Mouse (Mus musculus): ENCODE results near the gene Atp2b1. TPM values are rescaled to one million over a fixed set of nuclear protein-coding genes. Genes with fewer than 3 reads are reported as not detected.

Atp2b1 gene
- polyA plus RNA-seq, 1 experiment from 2014 or later: 103 TPM

DNA sequence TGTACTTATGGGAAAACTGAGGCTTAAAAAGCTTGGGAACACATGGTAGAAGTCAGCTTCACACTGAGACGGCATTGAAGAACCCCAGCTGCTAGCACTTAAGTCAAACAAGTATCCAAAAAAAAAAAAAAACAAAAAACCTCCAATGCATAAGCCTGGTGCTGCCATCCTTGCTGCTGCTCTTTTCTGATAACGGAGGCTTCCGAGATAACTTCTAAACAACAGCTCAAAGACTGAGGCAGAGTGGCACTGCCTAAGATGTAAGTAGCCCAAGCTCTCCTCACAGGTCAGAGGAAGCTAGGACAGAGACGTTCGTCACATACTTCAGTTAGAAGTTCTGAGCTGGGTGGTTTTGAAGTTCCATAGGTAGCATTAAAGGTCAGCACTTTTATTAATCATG is 113.3 kb downstream of the Atp2b1 start:
- Histone ChIP-seq H3K4me3 (ENCODE audit: low read depth, low read length) (no peak overlapping the region), H3K4me2 (ENCODE audit: low read length) (no peak overlapping the region), H3K27me3 (replicated peaks; ENCODE audit: control insufficient read depth, insufficient read depth, low read length) (no peaks in the 10 kb centered on the region), H3K36me3 (ENCODE audit: control insufficient read depth, insufficient read depth, low read length) (peaks cover 8% of the 10 kb centered on the region; the same call in 1 of the 2 replicates), H3K27ac (ENCODE audit: low read depth, low read length) (no peak overlapping the region), H3K9me3 (replicated peaks; ENCODE audit: control insufficient read depth, low read length) (no peaks in the 10 kb centered on the region), H3K4me1 (ENCODE audit: control insufficient read depth, insufficient read depth, low read length) (no peaks in the 10 kb centered on the region), H3K9ac (ENCODE audit: low read length) (no peak overlapping the region)
- no peak for ATAC-seq
- no peak for DNase-seq (ENCODE audit: low spot score)
- WGBS: 93% methylated on average over 5 of the region's 5 CpGs

DNA sequence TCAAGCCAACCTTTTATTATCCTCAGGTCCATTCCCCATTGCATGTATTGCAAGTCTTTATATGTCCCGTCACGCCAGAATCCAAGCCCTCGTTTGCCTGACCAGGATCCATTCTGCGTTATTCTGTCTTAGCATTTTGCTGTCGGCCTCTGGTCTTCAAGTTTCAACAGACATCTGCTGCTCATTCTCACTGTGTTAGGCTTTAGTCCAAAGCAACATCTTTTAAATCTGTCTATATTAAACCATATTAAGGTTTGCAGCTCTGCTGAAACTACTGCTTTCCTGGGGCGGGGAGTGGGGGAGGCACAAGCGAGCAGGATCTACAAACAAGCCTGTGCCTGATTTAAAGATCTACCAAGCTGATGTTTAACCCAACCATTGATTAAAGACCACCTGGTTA is 115.6 kb downstream of the Atp2b1 start:
- 91% methylated on average over 7 of the region's 7 CpGs for WGBS

DNA sequence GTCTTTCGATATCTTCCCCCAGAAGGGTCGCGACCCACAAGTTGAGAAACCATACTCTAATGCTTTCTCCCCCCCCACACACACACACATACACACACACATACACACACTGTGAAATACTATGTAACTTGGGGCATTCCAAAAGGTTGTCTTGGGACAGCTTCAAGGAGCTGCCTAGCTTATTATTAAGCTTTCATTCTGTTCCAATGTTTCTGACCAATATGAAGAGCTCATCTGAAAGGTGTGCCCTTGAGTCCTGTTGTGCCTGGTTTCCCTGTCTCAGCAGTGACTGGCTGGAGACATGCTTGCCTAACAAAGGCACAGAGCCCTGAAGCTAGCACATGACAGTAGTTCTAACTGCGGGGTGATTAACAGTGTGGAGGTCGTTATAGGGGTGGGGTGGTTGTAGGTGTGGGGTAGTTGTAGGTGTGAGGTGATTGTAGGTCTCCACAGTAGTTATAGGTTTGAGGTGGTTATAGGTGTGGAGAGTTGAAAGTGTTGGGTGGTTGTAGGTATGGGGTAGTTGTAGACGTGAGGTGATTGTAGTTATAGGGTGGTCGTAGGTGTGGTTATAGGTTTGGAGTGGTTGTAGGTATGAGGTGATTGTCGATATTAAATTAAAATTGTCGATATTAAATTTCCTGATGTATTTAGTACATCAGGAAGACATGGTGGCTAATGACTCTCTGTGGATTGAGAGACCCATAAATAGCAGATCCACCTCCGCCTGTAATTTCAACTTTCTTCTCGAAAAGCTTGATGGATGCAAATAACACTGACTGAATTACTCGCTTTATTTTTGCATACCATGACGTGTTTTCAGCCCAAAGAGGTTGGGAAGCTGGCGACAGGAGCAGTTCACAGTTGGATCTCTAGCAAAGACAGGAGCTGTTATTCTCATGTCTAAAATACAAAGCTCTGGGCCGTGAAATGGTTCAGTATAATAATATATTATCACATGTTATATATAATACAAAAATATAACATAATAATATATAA is 119.9 kb downstream of the Atp2b1 start:
- Histone ChIP-seq H3K9me3 (replicated peaks; ENCODE audit: control insufficient read depth, low read length) (no peaks in the 10 kb centered on the region), H3K4me1 (ENCODE audit: control insufficient read depth, insufficient read depth, low read length) (no peaks in the 10 kb centered on the region), H3K4me3 (ENCODE audit: low read depth, low read length) (no peak overlapping the region), H3K4me2 (ENCODE audit: low read length) (no peak overlapping the region), H3K27ac (ENCODE audit: low read depth, low read length) (no peak overlapping the region), H3K27me3 (replicated peaks; ENCODE audit: control insufficient read depth, insufficient read depth, low read length) (no peaks in the 10 kb centered on the region), H3K9ac (ENCODE audit: low read length) (no peak overlapping the region), H3K36me3 (ENCODE audit: control insufficient read depth, insufficient read depth, low read length) (no peaks in the 10 kb centered on the region)
- ATAC-seq (no peak), DNase-seq (ENCODE audit: low spot score) (no peak)
- 91% methylated on average over 15 of the region's 15 CpGs for WGBS

More for the DNA sequence above, 115.6 kb downstream of the Atp2b1 start:
- ATAC-seq (no peak), DNase-seq (ENCODE audit: low spot score) (no peak)
- H3K9ac ChIP-seq (ENCODE audit: low read length): no peak overlapping the region
- no peak overlapping the region for H3K4me3 ChIP-seq (ENCODE audit: low read depth, low read length)
- H3K27me3 ChIP-seq (replicated peaks; ENCODE audit: control insufficient read depth, insufficient read depth, low read length): no peaks in the 10 kb centered on the region
- H3K4me1 ChIP-seq (ENCODE audit: control insufficient read depth, insufficient read depth, low read length): no peaks in the 10 kb centered on the region
- H3K27ac ChIP-seq (ENCODE audit: low read depth, low read length): no peak overlapping the region
- peaks cover 6% of the 10 kb centered on the region; the same call in 1 of the 2 replicates for H3K36me3 ChIP-seq (ENCODE audit: control insufficient read depth, insufficient read depth, low read length)
- no peaks in the 10 kb centered on the region for H3K9me3 ChIP-seq (replicated peaks; ENCODE audit: control insufficient read depth, low read length)
- H3K4me2 ChIP-seq (ENCODE audit: low read length): no peak overlapping the region

DNA sequence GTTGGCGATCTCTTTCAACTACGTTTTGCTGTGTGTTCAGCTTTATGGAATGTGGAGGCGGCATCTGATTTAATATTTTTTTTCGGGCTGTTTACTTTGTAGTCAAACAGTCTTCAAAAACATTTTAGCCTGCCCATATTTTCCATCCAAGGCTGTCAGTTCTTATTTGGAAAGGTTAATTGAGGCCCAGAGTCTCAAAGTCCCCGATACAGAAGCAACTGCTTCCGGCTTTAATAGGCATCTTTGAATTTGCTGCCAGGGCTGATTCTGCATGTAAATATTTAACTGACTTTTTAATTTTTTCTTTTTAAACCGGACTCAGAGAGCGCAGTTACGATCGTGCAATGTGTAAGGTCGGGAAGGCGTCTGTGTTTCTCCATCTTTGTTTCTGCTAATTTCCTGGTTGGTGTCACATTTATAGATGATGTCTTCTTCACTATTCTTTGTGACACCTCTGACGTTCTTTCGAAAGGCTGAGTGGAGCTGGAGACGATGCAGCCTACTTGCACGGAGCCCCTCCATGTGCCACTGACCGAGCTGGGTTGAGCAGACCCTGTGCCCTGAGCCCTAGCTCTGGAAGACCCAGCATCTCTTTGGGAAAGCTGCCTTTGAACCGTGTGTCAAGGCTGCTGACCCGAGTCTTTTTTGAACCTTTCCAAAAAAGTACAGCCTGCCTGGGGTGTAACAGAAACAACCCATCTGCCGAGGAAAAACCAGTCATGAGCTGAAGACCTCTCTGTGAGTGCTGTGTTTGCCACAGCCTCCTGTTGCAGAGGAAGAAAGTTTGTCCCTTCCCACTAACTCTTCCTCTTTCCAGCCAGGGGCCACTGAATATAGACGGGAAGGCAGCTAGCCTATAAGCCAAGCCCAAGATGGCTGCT is 123.2 kb downstream of the Atp2b1 start:
- H3K36me3 ChIP-seq (ENCODE audit: control insufficient read depth, insufficient read depth, low read length): no peaks in the 10 kb centered on the region
- no peak for ATAC-seq
- DNase-seq (ENCODE audit: low spot score): no peak
- no peaks in the 10 kb centered on the region for H3K27me3 ChIP-seq (replicated peaks; ENCODE audit: control insufficient read depth, insufficient read depth, low read length)
- H3K27ac ChIP-seq (ENCODE audit: low read depth, low read length): no peak overlapping the region
- no peak overlapping the region for H3K4me2 ChIP-seq (ENCODE audit: low read length)
- WGBS: 91% methylated on average over 21 of the region's 21 CpGs
- no peak overlapping the region for H3K4me3 ChIP-seq (ENCODE audit: low read depth, low read length)
- H3K9ac ChIP-seq (ENCODE audit: low read length): no peak overlapping the region
- no peaks in the 10 kb centered on the region for H3K9me3 ChIP-seq (replicated peaks; ENCODE audit: control insufficient read depth, low read length)
- no peaks in the 10 kb centered on the region for H3K4me1 ChIP-seq (ENCODE audit: control insufficient read depth, insufficient read depth, low read length)

DNA sequence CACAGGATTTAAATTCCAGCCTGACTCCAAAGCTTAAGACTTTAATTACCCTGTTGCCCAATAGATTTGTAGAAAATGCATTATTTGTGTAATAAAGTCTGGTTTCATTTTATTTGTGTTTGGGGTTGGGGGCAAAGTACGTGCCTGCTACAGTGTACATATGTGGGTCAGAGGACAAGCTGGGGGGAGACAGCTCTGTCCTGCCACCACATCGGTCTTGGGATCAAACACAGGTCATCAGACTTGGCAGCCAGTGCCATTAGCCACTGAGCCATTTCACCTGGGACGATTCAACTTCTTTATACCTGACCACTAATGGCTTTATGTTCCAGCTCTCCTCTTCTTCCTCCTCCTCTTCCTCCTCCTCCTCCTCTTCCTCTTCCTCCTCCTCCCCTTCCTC is 124.7 kb downstream of the Atp2b1 start:
- H3K27ac ChIP-seq (ENCODE audit: low read depth, low read length): no peak overlapping the region
- H3K4me2 ChIP-seq (ENCODE audit: low read length): no peak overlapping the region
- no peaks in the 10 kb centered on the region for H3K9me3 ChIP-seq (replicated peaks; ENCODE audit: control insufficient read depth, low read length)
- DNase-seq (ENCODE audit: low spot score): no peak
- no peaks in the 10 kb centered on the region for H3K27me3 ChIP-seq (replicated peaks; ENCODE audit: control insufficient read depth, insufficient read depth, low read length)
- H3K4me3 ChIP-seq (ENCODE audit: low read depth, low read length): no peak overlapping the region
- no peaks in the 10 kb centered on the region for H3K36me3 ChIP-seq (ENCODE audit: control insufficient read depth, insufficient read depth, low read length)
- no peak overlapping the region for H3K9ac ChIP-seq (ENCODE audit: low read length)
- 87% methylated on average over 3 of the region's 3 CpGs for WGBS
- ATAC-seq: no peak
- no peaks in the 10 kb centered on the region for H3K4me1 ChIP-seq (ENCODE audit: control insufficient read depth, insufficient read depth, low read length)

DNA sequence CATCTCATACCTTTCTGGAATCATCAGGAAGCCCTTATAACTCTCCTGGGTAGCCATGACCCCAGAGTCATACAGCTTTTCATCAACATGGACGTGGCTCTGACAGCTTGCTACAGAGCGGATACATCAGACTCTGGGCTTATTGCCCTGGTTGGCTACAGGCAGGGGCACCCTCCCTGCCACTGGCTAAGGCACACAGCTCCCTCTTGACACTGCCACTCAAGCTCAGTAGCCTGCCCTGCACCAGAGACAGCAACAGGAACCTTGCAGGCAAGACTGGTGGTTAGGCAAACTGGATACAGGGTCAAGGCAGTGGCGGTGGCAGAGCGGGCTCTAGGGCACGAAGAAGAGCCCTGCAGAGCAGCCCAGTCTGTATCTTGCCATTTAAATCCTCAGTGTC is 126.0 kb downstream of the Atp2b1 start:
- no peaks in the 10 kb centered on the region for H3K9me3 ChIP-seq (replicated peaks; ENCODE audit: control insufficient read depth, low read length)
- WGBS: 92% methylated on average over 5 of the region's 5 CpGs
- no peak overlapping the region for H3K27ac ChIP-seq (ENCODE audit: low read depth, low read length)
- H3K4me3 ChIP-seq (ENCODE audit: low read depth, low read length): no peak overlapping the region
- H3K4me1 ChIP-seq (ENCODE audit: control insufficient read depth, insufficient read depth, low read length): no peaks in the 10 kb centered on the region
- ATAC-seq: no peak
- H3K4me2 ChIP-seq (ENCODE audit: low read length): no peak overlapping the region
- DNase-seq (ENCODE audit: low spot score): no peak
- H3K36me3 ChIP-seq (ENCODE audit: control insufficient read depth, insufficient read depth, low read length): no peaks in the 10 kb centered on the region
- no peak overlapping the region for H3K9ac ChIP-seq (ENCODE audit: low read length)
- no peaks in the 10 kb centered on the region for H3K27me3 ChIP-seq (replicated peaks; ENCODE audit: control insufficient read depth, insufficient read depth, low read length)

DNA sequence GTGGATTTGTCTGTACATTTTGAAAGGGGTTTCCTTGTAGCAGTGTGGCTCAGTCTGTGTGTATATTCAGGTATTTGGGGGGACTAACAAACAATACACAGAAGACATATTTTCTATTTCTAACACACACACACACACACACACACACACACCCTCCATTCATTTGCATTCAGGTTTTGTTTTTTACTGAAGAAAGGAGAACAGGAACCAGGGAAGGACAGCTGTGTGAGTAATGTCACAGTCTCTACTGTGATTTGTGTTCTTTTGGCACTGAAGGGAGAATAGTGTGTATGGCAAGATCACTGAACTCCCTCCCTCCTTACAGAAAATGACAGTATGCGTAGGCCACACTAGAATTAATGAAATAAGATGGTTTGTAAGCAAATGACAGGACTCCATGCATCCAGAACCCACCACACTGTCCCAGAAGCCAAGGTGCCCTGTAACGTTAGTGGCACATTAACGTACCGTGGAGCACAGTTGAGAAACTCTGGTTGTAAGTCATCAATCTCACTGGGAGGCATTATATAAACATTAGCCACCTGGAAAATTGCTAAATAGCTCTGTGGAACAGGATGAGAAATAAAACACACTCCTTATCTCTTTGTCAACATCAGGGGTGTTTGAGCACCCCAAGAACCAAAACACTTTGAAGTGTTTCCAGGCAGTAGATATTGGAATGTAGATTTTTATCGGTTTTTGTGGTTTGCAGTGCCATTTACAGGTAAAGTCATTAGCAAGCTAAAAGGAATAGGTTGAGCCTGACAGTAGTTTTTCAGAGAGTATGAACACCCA is 132.7 kb downstream of the Atp2b1 start:
- ATAC-seq (no peak), DNase-seq (ENCODE audit: low spot score) (no peak)
- 92% methylated on average over 5 of the region's 5 CpGs for WGBS
- Histone ChIP-seq H3K27ac (ENCODE audit: low read depth, low read length) (no peak overlapping the region), H3K36me3 (ENCODE audit: control insufficient read depth, insufficient read depth, low read length) (no peaks in the 10 kb centered on the region), H3K9me3 (replicated peaks; ENCODE audit: control insufficient read depth, low read length) (no peaks in the 10 kb centered on the region), H3K4me3 (ENCODE audit: low read depth, low read length) (no peak overlapping the region), H3K4me1 (ENCODE audit: control insufficient read depth, insufficient read depth, low read length) (no peaks in the 10 kb centered on the region), H3K4me2 (ENCODE audit: low read length) (no peak overlapping the region), H3K27me3 (replicated peaks; ENCODE audit: control insufficient read depth, insufficient read depth, low read length) (no peaks in the 10 kb centered on the region), H3K9ac (ENCODE audit: low read length) (no peak overlapping the region)

DNA sequence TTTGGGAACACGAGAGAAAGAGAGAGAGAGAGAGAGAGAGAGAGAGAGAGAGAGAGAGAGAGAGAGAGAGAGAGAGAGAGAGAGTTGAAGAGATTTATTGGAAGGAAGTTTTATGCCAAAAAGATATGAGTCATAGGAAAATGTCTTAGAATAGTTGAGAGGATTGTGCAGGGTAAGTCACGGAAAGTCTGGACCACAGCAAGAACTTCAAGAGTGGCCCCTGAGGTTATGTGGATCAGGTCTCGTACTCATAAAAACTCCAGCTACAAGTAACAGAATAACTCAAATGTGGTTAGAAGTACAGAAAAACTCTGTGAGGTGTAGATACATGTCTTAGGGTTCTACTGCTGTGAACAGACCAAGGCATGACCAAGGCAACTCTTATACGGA is 133.3 kb downstream of the Atp2b1 start:
- ATAC-seq (no peak), DNase-seq (ENCODE audit: low spot score) (no peak)
- Histone ChIP-seq H3K4me1 (ENCODE audit: control insufficient read depth, insufficient read depth, low read length) (no peaks in the 10 kb centered on the region), H3K4me3 (ENCODE audit: low read depth, low read length) (no peak overlapping the region), H3K36me3 (ENCODE audit: control insufficient read depth, insufficient read depth, low read length) (no peaks in the 10 kb centered on the region), H3K9ac (ENCODE audit: low read length) (no peak overlapping the region), H3K9me3 (replicated peaks; ENCODE audit: control insufficient read depth, low read length) (no peaks in the 10 kb centered on the region), H3K27me3 (replicated peaks; ENCODE audit: control insufficient read depth, insufficient read depth, low read length) (no peaks in the 10 kb centered on the region), H3K4me2 (ENCODE audit: low read length) (no peak overlapping the region), H3K27ac (ENCODE audit: low read depth, low read length) (no peak overlapping the region)
- WGBS: 90% methylated on average over 4 of the region's 4 CpGs

Measured in forebrain, embryonic 14.5 days (tissue).